Mouse (Mus musculus) ES-Bruce4 (cell line): ENCODE measurements around the gene Cyp39a1. TPM values are rescaled to one million over a fixed set of nuclear protein-coding genes. Genes with fewer than 3 reads are reported as not detected.

Experiments
- H3K27ac ChIP-seq: 2 replicates; pipeline ENCODE4 v1.5.1; 2012; ENCODE audit warnings: low read length, inconsistent platforms; ENCODE audit not compliant: insufficient read depth
- H3K27me3 ChIP-seq: 2 replicates; pipeline ENCODE4 v1.6.1; 2012; ENCODE audit warnings: mild to moderate bottlenecking, low read length, inconsistent platforms; ENCODE audit not compliant: control insufficient read depth, poor library complexity, insufficient read depth, severe bottlenecking
- H3K36me3 ChIP-seq: 2 replicates; pipeline ENCODE4 v1.6.1; 2012; ENCODE audit warnings: inconsistent platforms, mild to moderate bottlenecking, low read length, moderate library complexity; ENCODE audit not compliant: control insufficient read depth, poor library complexity, insufficient read depth, severe bottlenecking
- H3K4me1 ChIP-seq: one replicate; pipeline ENCODE4 v1.8.1; 2011; ENCODE audit warnings: low read length; ENCODE audit not compliant: control insufficient read depth, insufficient read depth
- H3K4me3 ChIP-seq: 2 replicates; pipeline ENCODE4 v1.5.1; 2011; ENCODE audit warnings: low read depth, mild to moderate bottlenecking, low read length
- H3K9ac ChIP-seq: 2 replicates; pipeline ENCODE4 v1.6.1; 2012; ENCODE audit warnings: low read depth, mild to moderate bottlenecking, inconsistent platforms; ENCODE audit not compliant: poor library complexity, severe bottlenecking
- H3K9me3 ChIP-seq: replicated peaks from 2 replicates; pipeline ENCODE4 v1.6.1; 2012; ENCODE audit warnings: mild to moderate bottlenecking, low read length, inconsistent platforms; ENCODE audit not compliant: control insufficient read depth, poor library complexity, insufficient read depth, severe bottlenecking
- CTCF ChIP-seq: IDR thresholded peaks from one replicate; pipeline ENCODE4 v1.8.1; 2011; ENCODE audit warnings: low read depth, low read length
- EP300 ChIP-seq: IDR thresholded peaks from 2 replicates; pipeline ENCODE4 v1.6.1; 2011; ENCODE audit warnings: low read depth, low read length; ENCODE audit not compliant: insufficient read depth
- POLR2A ChIP-seq: IDR thresholded peaks from one replicate; pipeline ENCODE4 v1.8.1; 2011; ENCODE audit warnings: low read length; ENCODE audit not compliant: insufficient read depth
- polyA plus RNA-seq: library from polyadenylated mRNA; stranded (reverse); fragments of >200 nt; gene quantifications from 2 replicates; pipeline ENCODE4 v1.2.4, GENCODE M21; 2011; ENCODE audit warnings: low read depth; ENCODE audit not compliant: missing spikeins, insufficient read depth, insufficient read length

Cyp39a1 gene
- polyA plus RNA-seq, 1 experiment = 9.3 TPM

DNA sequence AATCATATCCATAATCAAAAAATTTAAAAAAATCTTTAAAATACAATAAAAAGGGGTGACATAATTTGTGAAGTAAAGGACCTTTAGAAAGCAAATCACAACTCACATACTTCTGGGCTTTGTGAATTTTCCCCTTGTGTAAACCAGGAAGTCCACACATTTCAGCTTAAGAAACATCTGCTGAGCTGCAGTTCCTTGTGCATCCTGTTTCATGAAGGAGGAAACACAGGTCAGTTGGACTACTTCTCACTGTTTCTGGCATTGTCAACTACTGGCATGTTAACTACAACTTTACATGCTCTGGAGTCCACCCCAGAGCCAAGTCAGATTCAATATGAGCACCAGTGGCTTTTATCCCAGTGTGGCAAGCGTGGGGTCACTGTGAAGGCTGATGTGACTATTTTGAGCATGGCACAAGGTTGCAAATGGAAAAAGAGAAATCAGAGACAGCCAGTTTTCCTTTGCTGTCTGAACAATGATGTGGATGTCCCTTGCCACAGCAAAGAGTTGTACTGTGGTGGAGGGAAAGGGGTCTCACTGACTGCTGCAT is 127.6 kb downstream of the Cyp39a1 start:
- Histone ChIP-seq H3K36me3 (no peaks in the 10 kb centered on the region), H3K4me1 (no peaks in the 10 kb centered on the region), H3K27me3 (no peaks in the 10 kb centered on the region), H3K9ac (no peak overlapping the region), H3K9me3 (no peaks in the 10 kb centered on the region), H3K4me3 (no peak overlapping the region), H3K27ac (no peak overlapping the region)
- TF ChIP-seq CTCF (no peak), POLR2A (no peak), EP300 (no peak)

Other genes starting within 250 kb of the Cyp39a1 start
- not detected in 2 replicates for gene Mep1a, start 164.6 kb upstream of the Cyp39a1 start, polyA plus RNA-seq
- not detected in 2 replicates for gene Ankrd66, start 123.8 kb upstream of the Cyp39a1 start, polyA plus RNA-seq
- gene Pla2g7, start 99.3 kb upstream of the Cyp39a1 start, polyA plus RNA-seq = 11.3 and 13.5 TPM in 2 replicates
- 0.11 and 0.54 TPM in 2 replicates for gene Tdrd6, start 37.1 kb upstream of the Cyp39a1 start, polyA plus RNA-seq
- 7.4 and 8.7 TPM in 2 replicates for gene Slc25a27, start 211 bp upstream of the Cyp39a1 start, polyA plus RNA-seq
- 2.6 and 3.1 TPM in 2 replicates for gene Rcan2, start 133.9 kb downstream of the Cyp39a1 start, polyA plus RNA-seq